Mouse (Mus musculus) right cerebral cortex, adult 2 months (tissue): ENCODE measurements at regions not wholly inside any gene's neighbourhood (a gene's known extent, or its start where the extent isn't known, plus 50 kb on each side); places are given as distances from the start of the nearest gene placed in this dataset.

Source experiments
- DNase-seq, 2 experiments: peaks; one replicate each; pipeline ENCODE4 v3.0.0; 2021 to 2022; ENCODE audit warnings: low spot score in 2 of 2

DNA sequence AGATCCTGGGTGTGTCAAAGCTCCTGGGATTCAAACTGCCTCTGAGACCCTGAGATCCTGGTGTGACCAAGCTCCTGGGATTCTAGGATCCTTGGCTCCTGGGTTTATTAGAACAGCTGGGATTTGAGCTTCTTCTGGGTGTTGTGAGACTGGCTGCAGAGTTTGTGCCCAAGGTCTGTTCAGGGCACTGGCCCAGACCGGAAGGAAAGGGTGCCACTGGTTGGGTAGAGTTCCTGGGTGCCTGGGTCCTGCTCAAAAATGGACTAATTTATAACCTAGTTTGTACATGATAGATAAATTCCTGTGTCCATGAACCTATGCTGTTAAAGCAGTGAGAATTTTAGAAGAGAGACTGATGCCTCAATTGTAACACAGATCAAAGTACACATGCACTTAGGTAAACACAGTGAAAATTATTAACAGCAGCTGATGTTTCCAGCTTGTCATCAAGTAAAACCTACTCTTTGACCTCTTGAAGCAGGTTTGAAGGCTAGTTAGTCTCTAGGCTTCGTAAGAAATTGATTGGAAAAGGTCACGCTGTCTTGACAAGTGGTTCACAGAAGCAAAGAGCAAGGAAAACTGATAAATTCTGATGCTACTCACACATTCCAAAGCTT lies 561.2 kb downstream of the 1700064H15Rik start:
- DNase-seq: no peak
